Mouse (Mus musculus) CH12.LX (cell line): ENCODE results near the gene Mcl1. TPM values are rescaled to one million over a fixed set of nuclear protein-coding genes. Genes with fewer than 3 reads are reported as not detected.
A peak's percentile ranks its signal among the peaks of the same experiment; 100 is the strongest.

Experiments used
- BHLHE40 ChIP-seq: IDR thresholded peaks from 2 replicates; pipeline ENCODE4 v1.6.1; 2011; ENCODE audit warnings: mild to moderate bottlenecking, low read depth, low read length, improper control_type of control experiment
- CHD1 ChIP-seq: IDR thresholded peaks from 2 replicates; pipeline ENCODE4 v1.6.1; 2012; ENCODE audit warnings: low read depth, low read length, improper control_type of control experiment, inconsistent platforms
- CTCF ChIP-seq, 2 experiments: IDR thresholded peaks in 1 of 2; conservative IDR thresholded peaks in 1 of 2; 2 replicates each; pipeline ENCODE4 v1.5.1; 2011 to 2012; ENCODE audit warnings: low read depth in 2 of 2, low read length in 2 of 2, improper control_type of control experiment in 1 of 2, inconsistent platforms in 1 of 2, mild to moderate bottlenecking in 1 of 2, moderate library complexity in 1 of 2
- EP300 ChIP-seq: IDR thresholded peaks from 2 replicates; pipeline ENCODE4 v1.6.1; 2011; ENCODE audit warnings: low read length, improper control_type of control experiment
- ETS1 ChIP-seq: conservative IDR thresholded peaks from 2 replicates; pipeline ENCODE4 v1.6.1; 2012; ENCODE audit warnings: low read depth, mild to moderate bottlenecking, inconsistent platforms, low read length, improper control_type of control experiment, moderate library complexity
- HCFC1 ChIP-seq: IDR thresholded peaks from 2 replicates; pipeline ENCODE4 v1.6.1; 2012; ENCODE audit warnings: low read depth, mild to moderate bottlenecking, inconsistent platforms, low read length, improper control_type of control experiment
- IRF4 ChIP-seq: IDR thresholded peaks from 2 replicates; pipeline ENCODE4 v1.6.1; 2014; ENCODE audit warnings: low read depth, mild to moderate bottlenecking, inconsistent platforms, low read length, improper control_type of control experiment
- JUND ChIP-seq: conservative IDR thresholded peaks from 2 replicates; pipeline ENCODE4 v1.6.1; 2011; ENCODE audit warnings: low read depth, low read length, improper control_type of control experiment
- MAFK ChIP-seq: IDR thresholded peaks from 2 replicates; pipeline ENCODE4 v1.6.1; 2011; ENCODE audit warnings: low read length, improper control_type of control experiment; ENCODE audit not compliant: insufficient replicate concordance
- MAX ChIP-seq: IDR thresholded peaks from 2 replicates; pipeline ENCODE4 v1.6.1; 2011; ENCODE audit warnings: low read length, improper control_type of control experiment
- MEF2A ChIP-seq: IDR thresholded peaks from 2 replicates; pipeline ENCODE4 v1.6.1; 2014; ENCODE audit warnings: low read depth, mild to moderate bottlenecking, inconsistent platforms, low read length, improper control_type of control experiment, borderline replicate concordance
- MXI1 ChIP-seq: IDR thresholded peaks from 2 replicates; pipeline ENCODE4 v1.6.1; 2011; ENCODE audit warnings: mild to moderate bottlenecking, low read depth, low read length, improper control_type of control experiment
- MYC ChIP-seq: IDR thresholded peaks from 2 replicates; pipeline ENCODE4 v1.6.1; 2011; ENCODE audit warnings: low read depth, mild to moderate bottlenecking, improper control_type of control experiment, low read length
- POLR2A ChIP-seq: IDR thresholded peaks from 2 replicates; pipeline ENCODE4 v1.6.1; 2011; ENCODE audit warnings: low read depth, mild to moderate bottlenecking, improper control_type of control experiment, low read length
- POLR2AphosphoS2 ChIP-seq: IDR thresholded peaks from 2 replicates; pipeline ENCODE4 v1.6.1; 2011; ENCODE audit warnings: low read depth, low read length, improper control_type of control experiment
- RAD21 ChIP-seq: IDR thresholded peaks from 2 replicates; pipeline ENCODE4 v1.6.1; 2011; ENCODE audit warnings: low read depth, mild to moderate bottlenecking, low read length, improper control_type of control experiment, moderate library complexity
- RCOR1 ChIP-seq: conservative IDR thresholded peaks from 2 replicates; pipeline ENCODE4 v1.6.1; 2012; ENCODE audit warnings: low read depth, mild to moderate bottlenecking, inconsistent platforms, low read length, improper control_type of control experiment
- SIN3A ChIP-seq: IDR thresholded peaks from 2 replicates; pipeline ENCODE4 v1.6.1; 2012; ENCODE audit warnings: low read length, improper control_type of control experiment, inconsistent platforms
- SMC3 ChIP-seq: IDR thresholded peaks from 2 replicates; pipeline ENCODE4 v1.6.1; 2011; ENCODE audit warnings: low read depth, low read length, improper control_type of control experiment
- TBP ChIP-seq: conservative IDR thresholded peaks from 2 replicates; pipeline ENCODE4 v1.6.1; 2011; ENCODE audit warnings: low read depth, low read length, improper control_type of control experiment
- TCF12 ChIP-seq: IDR thresholded peaks from 2 replicates; pipeline ENCODE4 v1.6.1; 2014; ENCODE audit warnings: low read depth, mild to moderate bottlenecking, inconsistent platforms, low read length, improper control_type of control experiment
- UBTF ChIP-seq: IDR thresholded peaks from 2 replicates; pipeline ENCODE4 v1.6.1; 2012; ENCODE audit warnings: low read depth, mild to moderate bottlenecking, inconsistent platforms, low read length, improper control_type of control experiment, moderate library complexity
- USF1 ChIP-seq: IDR thresholded peaks from 2 replicates; pipeline ENCODE4 v1.6.1; 2014; ENCODE audit warnings: low read depth, mild to moderate bottlenecking, inconsistent platforms, low read length, improper control_type of control experiment
- ZC3H11A ChIP-seq: IDR thresholded peaks from 2 replicates; pipeline ENCODE4 v1.6.1; 2012; ENCODE audit warnings: low read depth, mild to moderate bottlenecking, inconsistent platforms, low read length, improper control_type of control experiment
- ZMIZ1 ChIP-seq: IDR thresholded peaks from 2 replicates; pipeline ENCODE4 v1.6.1; 2012; ENCODE audit warnings: low read depth, mild to moderate bottlenecking, inconsistent platforms, low read length, improper control_type of control experiment
- ZNF384 ChIP-seq: IDR thresholded peaks from 2 replicates; pipeline ENCODE4 v1.6.1; 2012; ENCODE audit warnings: low read depth, low read length, improper control_type of control experiment, inconsistent platforms
- polyA plus RNA-seq: library from polyadenylated mRNA; unstranded; fragments of >175 nt; gene quantifications from 2 replicates; pipeline ENCODE4 v1.2.1, GENCODE M21; 2012; ENCODE audit warnings: low read depth; ENCODE audit not compliant: insufficient read length
- total RNA-seq, 2 experiments: library from RNA; depleted of rRNA; stranded (reverse); fragments of 300-350 nt in 1 of 2; fragments of >200 nt in 1 of 2; gene quantifications; 2 replicates each; pipeline ENCODE4 v1.2.3; 2012 to 2014

Gene Mcl1
- total and polyA plus RNA-seq, 3 experiments = 95.9 to 225 (median 188) TPM

- TF ChIP-seq JUND (no peak; the same call in 1 of the 2 replicates), MEF2A (peak; percentile 93), SIN3A (0 out of 2 replicates have a peak, but pooled peaks have one; percentile 57), CTCF (conservative IDR thresholded peaks at IDR 0.05 in 1 of 2, IDR thresholded peaks at IDR 0.05 in 1 of 2; ENCODE audit: low read depth in 2 of 2, low read length in 2 of 2) (peak in 1 of 2 experiments; percentile 54; a peak in 2 of 4 replicates), ZMIZ1 (no peak; the same call in 1 of the 2 replicates), TBP (no peak), ETS1 (peak; percentile 85), TCF12 (peak; percentile 98), USF1 (peak; percentile 66), ZC3H11A (no peak), RAD21 (no peak; the same call in 1 of the 2 replicates), MAX (peak; percentile 71; the same call in 1 of the 2 replicates), MYC (peak; percentile 54; the same call in 1 of the 2 replicates), POLR2AphosphoS2 (no peak; the same call in 1 of the 2 replicates), BHLHE40 (peak; percentile 91), MXI1 (peak; percentile 51; the same call in 1 of the 2 replicates), RCOR1 (peak; percentile 64; the same call in 1 of the 2 replicates), ZNF384 (peak; percentile 58), MAFK (no peak), SMC3 (peak; percentile 23; the same call in 1 of the 2 replicates), EP300 (peak; percentile 90), IRF4 (peak; percentile 88), HCFC1 (peak; percentile 5; the same call in 1 of the 2 replicates), CHD1 (peak; percentile 41; the same call in 1 of the 2 replicates), POLR2A (no peak), UBTF (no peak)
- TF ChIP-seq, all 38 proteins: peak for 23
Measured at GRCm38 (mm10) chr3:95652204-95652811, 6.3 kb upstream of the Mcl1 start (continued).
